ENCODE assay signal across 9 mouse cellular contexts in genomic region chr6:87589718-87590393, GRCm38 (mm10). TPM values are rescaled to one million over a fixed set of nuclear protein-coding genes. Genes with fewer than 3 reads are reported as not detected.
A peak's percentile ranks its signal among the peaks of the same experiment; 100 is the strongest.
DNase-seq lines count a peak whose midpoint lies in the region; ATAC-seq and TF ChIP-seq lines count a peak whose summit lies in the region.
"Had no signal": no experiment of that assay in that cellular context is flagged by ENCODE, and none has a peak within 500 bp of the region (broad histone marks: within the 10 kb centered on the region; RNA-seq: fewer than 3 reads in every experiment).

No protein-coding gene starts in this region.

- H3K36me3 ChIP-seq in forebrain, embryonic 13.5 days (ENCODE audit: poor library complexity, severe bottlenecking) = no peaks in the 10 kb centered on the region
- H3K36me3 ChIP-seq in liver, embryonic 13.5 days = peaks cover 20% of the 10 kb centered on the region
- H3K36me3 ChIP-seq in stomach, embryonic 14.5 days (ENCODE audit: control insufficient read depth, insufficient read depth, low read length) = no peaks in the 10 kb centered on the region

- 15% methylated on average over 11 of the region's 12 CpGs for WGBS in forebrain, embryonic 13.5 days
- 12% methylated on average over 12 of the region's 12 CpGs for WGBS in liver, embryonic 13.5 days (ENCODE audit: insufficient replicate concordance)
- WGBS in stomach, embryonic 14.5 days = 14% methylated on average over 12 of the region's 12 CpGs

- no peak overlapping the region for H3K27ac ChIP-seq in left cerebral cortex, adult 2 months
- H3K27ac ChIP-seq in forebrain, embryonic 13.5 days = no peak overlapping the region
- peak overlapping the region; percentile 80 for H3K27ac ChIP-seq in liver, embryonic 13.5 days
- H3K27ac ChIP-seq in stomach, embryonic 14.5 days (ENCODE audit: low read length) = no peak overlapping the region

- peak overlapping the region; percentile 87 for H3K4me2 ChIP-seq in forebrain, embryonic 13.5 days
- peak overlapping the region; percentile 97 for H3K4me2 ChIP-seq in liver, embryonic 13.5 days
- peak overlapping the region; percentile 60 for H3K4me2 ChIP-seq in stomach, embryonic 14.5 days (replicated peaks; ENCODE audit: low read depth, low read length)

- ATAC-seq in forebrain, embryonic 13.5 days = peak; percentile 39; the same call in 1 of the 2 replicates
- ATAC-seq in liver, embryonic 13.5 days (ENCODE audit: low read depth) = peak; percentile 71
- no peak; the same call in 1 of the 2 replicates for ATAC-seq in stomach, embryonic 14.5 days (ENCODE audit: insufficient number of reproducible peaks, insufficient read depth, low FRiP score, low read depth)
- ATAC-seq: Patski had no signal

- no peak for TF ChIP-seq CTCF in left cerebral cortex, adult 2 months (IDR thresholded peaks at IDR 0.05)

- DNase-seq in left cerebral cortex, adult 2 months (ENCODE audit: extremely low spot score in 1 of 2, low spot score in 2 of 2) = no peak
- DNase-seq in left cerebral cortex, postnatal 4 days = no peak
- peak; percentile 45 for DNase-seq in liver, embryonic 13.5 days
- no peak for DNase-seq in left cerebral cortex, adult 11 months (ENCODE audit: low spot score)
- DNase-seq in frontal cortex, adult 2 months (ENCODE audit: extremely low spot score in 1 of 2, low spot score in 1 of 2) = no peak
- no peak for DNase-seq in lung, postnatal 25 days (ENCODE audit: low spot score)

- intact Hi-C loops in left cerebral cortex, adult 2 months (cut with DNase I) = no loop called here
- intact Hi-C loops in left cerebral cortex, postnatal 4 days (cut with DNase I) = no loop called here

- peaks cover 3% of the 10 kb centered on the region; the same call in 1 of the 2 replicates for H3K27me3 ChIP-seq in forebrain, embryonic 13.5 days
- H3K27me3 ChIP-seq in liver, embryonic 13.5 days = peaks cover 39% of the 10 kb centered on the region
- H3K27me3 ChIP-seq in stomach, embryonic 14.5 days (ENCODE audit: control insufficient read depth, insufficient read depth, low read length) = no peaks in the 10 kb centered on the region
- H3K27me3 ChIP-seq: Patski had no signal

- peak overlapping the region; percentile 54 for H3K4me3 ChIP-seq in left cerebral cortex, adult 2 months
- H3K4me3 ChIP-seq in forebrain, embryonic 13.5 days = peak overlapping the region; percentile 50
- peak overlapping the region; percentile 79 for H3K4me3 ChIP-seq in liver, embryonic 13.5 days (replicated peaks)
- peak overlapping the region; percentile 37 for H3K4me3 ChIP-seq in stomach, embryonic 14.5 days (ENCODE audit: low read depth, low read length)

- peaks cover 40% of the 10 kb centered on the region for H3K4me1 ChIP-seq in forebrain, embryonic 13.5 days
- peaks cover 65% of the 10 kb centered on the region for H3K4me1 ChIP-seq in liver, embryonic 13.5 days (replicated peaks)
- H3K4me1 ChIP-seq in stomach, embryonic 14.5 days (ENCODE audit: control insufficient read depth, insufficient read depth, low read length) = no peaks in the 10 kb centered on the region

- H3K9me3 ChIP-seq in forebrain, embryonic 13.5 days (replicated peaks) = no peaks in the 10 kb centered on the region
- H3K9me3 ChIP-seq in liver, embryonic 13.5 days (replicated peaks) = no peaks in the 10 kb centered on the region
- H3K9me3 ChIP-seq in stomach, embryonic 14.5 days (ENCODE audit: control insufficient read depth, low read depth, low read length) = no peaks in the 10 kb centered on the region

- H3K9ac ChIP-seq in forebrain, embryonic 13.5 days = peak overlapping the region; percentile 69
- H3K9ac ChIP-seq in liver, embryonic 13.5 days = peak overlapping the region; percentile 89
- no peak overlapping the region for H3K9ac ChIP-seq in stomach, embryonic 14.5 days (replicated peaks; ENCODE audit: low read depth, low read length)

RNA-seq across cellular contexts. Expression of gene Prokr1, which starts 0.7 kb away (rescaled TPM):
- total RNA-seq in left cerebral cortex, adult 2 months (2021) = under 1 TPM; 0.18 to 0.33 TPM
- total RNA-seq in left cerebral cortex, postnatal 4 days (2021) = 1 to 10 TPM in 1 of 2 experiments, under 1 TPM in 1; 0.94 to 1.0 TPM
- 5.0 and 5.9 TPM in 2 replicates for polyA plus RNA-seq in forebrain, embryonic 13.5 days (2015; fragmentation: Nextera tagmentation; extraction: Ambion mirVana)
- polyA plus RNA-seq in liver, embryonic 13.5 days (2015; fragmentation: Nextera tagmentation; extraction: Ambion mirVana) = 4.9 and 6.7 TPM in 2 replicates
- 2.2 and 2.6 TPM in 2 replicates for polyA plus RNA-seq in stomach, embryonic 14.5 days (2014; fragmentation: Nextera tagmentation; extraction: Ambion mirVana)
- polyA plus RNA-seq in frontal cortex, adult 2 months (2012; rRNA removed) = 0.06 and 0.10 TPM in 2 replicates

RNA-seq across cellular contexts. Expression of gene Arhgap25, which starts 56.8 kb away (rescaled TPM):
- 1 to 10 TPM; 8.5 to 9.6 TPM for total RNA-seq in left cerebral cortex, adult 2 months (2021)
- total RNA-seq in left cerebral cortex, postnatal 4 days (2021) = 1 to 10 TPM; 2.4 to 3.7 TPM
- 1.2 and 1.8 TPM in 2 replicates for polyA plus RNA-seq in forebrain, embryonic 13.5 days (2015; fragmentation: Nextera tagmentation; extraction: Ambion mirVana)
- 2.8 and 3.6 TPM in 2 replicates for polyA plus RNA-seq in liver, embryonic 13.5 days (2015; fragmentation: Nextera tagmentation; extraction: Ambion mirVana)
- polyA plus RNA-seq in stomach, embryonic 14.5 days (2014; fragmentation: Nextera tagmentation; extraction: Ambion mirVana) = 4.4 and 5.2 TPM in 2 replicates
- 3.4 and 3.5 TPM in 2 replicates for polyA plus RNA-seq in frontal cortex, adult 2 months (2012; rRNA removed)
